Mouse (Mus musculus) ZHBTc4 (cell line): ENCODE results near the gene Tppp2.
"Not testable (repeated sequence)": the region's sequence is repeated elsewhere in the genome, so short reads cannot be mapped to it uniquely, and the experiment has no call there.

Experiments
- DNase-seq: peaks from one replicate; pipeline ENCODE4 v3.0.0-alpha.2; 2011; ENCODE audit warnings: low read depth, low spot score

The Tppp2 gene

DNA sequence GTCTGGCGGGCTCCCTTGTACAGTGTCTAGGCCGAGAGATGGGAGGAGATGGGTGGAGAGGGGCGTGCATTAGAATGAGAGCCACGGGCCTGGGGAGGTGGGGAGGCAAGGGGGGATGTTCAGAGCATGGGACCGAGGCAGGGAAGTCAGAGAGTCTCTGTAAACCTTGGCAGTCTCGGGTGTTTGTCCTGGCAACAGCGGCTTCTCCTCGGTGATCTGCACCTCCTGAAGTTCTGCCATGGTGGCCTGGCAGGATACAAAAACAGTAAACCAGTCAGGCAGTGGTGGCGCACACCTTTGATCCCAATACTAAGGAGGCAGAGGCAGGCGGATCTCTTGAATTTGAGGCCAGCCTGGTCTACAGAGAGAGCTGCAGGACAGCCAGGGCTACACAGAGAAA is 6.9 kb upstream of the Tppp2 start:
- DNase-seq: no peak

DNA sequence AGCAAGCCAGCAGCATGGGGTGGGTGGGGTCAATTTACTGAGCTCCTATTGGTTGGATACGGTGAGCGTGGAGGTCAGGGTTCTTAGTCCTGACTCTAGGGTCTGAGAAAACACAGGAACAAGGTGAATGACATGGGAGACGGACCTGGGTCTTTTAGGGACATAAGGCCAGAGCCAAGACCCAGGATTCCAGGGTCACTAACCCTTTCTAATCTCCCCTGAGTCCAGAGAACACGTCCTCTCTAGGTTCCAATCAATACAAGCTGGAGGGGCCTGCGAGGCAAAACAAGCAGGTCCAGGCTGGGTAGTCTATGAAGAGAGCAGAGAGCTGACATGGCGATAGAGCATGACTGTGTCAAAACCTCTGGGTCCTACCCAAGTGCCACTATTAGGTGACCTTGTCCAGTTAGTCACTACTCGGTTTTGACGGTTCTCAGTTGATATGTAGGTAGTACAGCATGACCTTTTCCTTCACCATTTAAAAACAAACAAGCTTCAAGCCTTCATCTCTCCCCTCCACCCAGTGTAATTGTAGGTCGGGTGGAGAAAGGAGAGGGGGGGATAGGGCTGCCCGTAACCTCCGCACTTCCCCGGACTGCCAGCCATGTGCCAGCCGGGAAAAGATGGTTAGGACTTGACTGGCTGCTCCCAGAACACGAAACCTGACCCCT is 5.7 kb upstream of the Tppp2 start:
- DNase-seq: no peak

DNA sequence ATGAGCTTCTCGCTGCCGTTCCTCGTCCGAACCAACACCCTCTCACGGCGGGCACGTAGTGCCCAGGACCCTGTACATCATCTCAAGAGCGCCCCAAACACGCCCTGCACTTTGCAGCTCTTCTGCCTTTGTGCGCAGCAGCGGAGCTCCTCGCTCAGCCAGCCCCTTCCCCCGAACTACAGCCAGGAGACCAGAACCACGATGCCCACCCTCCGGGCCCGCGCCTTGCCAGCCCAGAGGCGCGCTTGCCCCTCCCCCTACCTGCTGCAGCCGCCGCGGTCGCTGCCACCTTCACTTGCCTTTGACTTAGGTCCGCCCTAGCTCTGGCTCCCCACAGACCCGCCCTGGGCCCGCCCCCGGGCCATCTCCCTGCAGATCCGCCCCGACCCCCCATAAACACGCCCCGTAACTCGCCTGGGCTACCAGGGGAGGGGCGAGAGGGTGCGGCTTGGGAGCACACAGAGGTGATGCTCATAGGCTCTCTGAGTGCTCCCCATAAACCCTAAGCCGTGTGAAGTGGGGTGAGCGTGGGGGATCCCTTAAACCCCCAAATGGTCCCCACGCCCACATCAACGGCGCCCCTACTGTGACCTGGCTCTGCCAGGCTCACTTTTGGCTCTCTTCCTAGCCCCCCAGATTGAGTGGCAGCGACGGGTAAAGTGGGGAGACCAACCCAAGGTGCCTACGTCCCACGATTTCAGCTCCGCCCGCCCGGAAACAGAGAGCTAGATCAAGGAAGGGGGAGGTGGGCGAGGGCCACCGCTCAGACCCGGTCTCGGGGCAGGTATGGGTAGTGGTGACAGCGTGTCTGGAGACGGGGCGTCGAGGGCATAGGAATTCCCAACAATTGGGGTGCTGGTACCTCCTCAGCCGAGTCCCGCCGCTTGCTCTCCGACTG is 4.9 kb upstream of the Tppp2 start:
- DNase-seq: peak; percentile 85

DNA sequence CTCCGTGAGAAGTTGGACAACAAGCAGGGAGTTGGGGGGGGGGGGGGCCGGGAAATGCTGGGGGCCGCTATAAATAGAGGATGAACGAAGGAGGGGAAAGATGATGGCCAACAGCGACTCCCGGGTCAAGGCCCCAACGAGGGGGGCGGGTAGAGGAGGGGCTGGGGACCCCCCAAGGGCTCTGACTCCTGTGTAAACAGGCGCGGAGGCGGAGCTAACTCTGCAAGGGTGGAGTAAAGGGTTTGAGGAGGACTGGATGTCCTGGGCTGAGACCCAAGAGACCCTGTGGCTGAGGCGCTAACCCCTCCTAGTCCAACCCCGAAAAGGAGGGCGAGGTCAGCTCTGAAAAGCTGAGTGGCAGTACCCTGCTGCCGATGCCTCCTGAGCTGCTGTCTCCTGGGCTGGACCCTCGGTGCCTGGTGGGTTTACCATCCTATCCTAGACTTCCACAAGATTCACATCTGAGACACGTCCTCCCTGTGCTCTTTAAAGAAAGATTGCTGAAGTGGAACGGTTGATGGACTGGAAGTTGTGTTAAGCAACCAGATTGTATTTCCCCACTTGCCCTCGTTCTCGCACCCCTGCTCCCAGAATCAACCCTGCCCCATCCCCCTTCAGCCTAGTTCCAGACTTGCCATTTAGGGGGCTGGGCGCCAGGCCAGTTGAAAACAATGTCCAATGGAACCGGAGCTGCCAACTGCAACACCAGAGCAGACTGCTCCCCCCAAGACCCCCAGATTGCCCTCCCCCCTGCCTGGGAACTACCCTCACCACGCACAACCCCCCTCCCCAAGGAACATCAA is 4.1 kb upstream of the Tppp2 start, which contains the start of gene Ndrg2:
Ndrg2 (minus strand) TSS at position 199 of the 803 bp plus-strand sequence.
- DNase-seq: peak; percentile 42

DNA sequence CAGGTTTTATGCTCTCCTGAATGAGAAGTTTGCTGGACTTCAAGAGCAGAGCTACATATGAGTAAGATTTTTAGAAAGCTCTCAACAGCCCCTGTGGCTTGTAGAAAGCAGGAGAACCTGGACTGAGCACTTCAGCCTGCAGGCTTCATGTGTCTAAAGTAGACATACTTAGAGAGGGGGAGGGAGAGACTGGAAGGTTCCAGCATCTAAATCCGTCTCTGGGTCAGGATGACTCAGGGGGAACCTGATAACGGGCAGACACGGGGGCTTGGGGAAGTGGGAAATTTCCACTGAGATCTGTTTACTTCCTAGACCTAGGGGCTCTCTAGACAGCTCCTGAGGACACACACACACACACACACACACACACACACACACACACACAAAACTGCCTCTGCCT is 3.2 kb upstream of the Tppp2 start:
- no peak for DNase-seq

DNA sequence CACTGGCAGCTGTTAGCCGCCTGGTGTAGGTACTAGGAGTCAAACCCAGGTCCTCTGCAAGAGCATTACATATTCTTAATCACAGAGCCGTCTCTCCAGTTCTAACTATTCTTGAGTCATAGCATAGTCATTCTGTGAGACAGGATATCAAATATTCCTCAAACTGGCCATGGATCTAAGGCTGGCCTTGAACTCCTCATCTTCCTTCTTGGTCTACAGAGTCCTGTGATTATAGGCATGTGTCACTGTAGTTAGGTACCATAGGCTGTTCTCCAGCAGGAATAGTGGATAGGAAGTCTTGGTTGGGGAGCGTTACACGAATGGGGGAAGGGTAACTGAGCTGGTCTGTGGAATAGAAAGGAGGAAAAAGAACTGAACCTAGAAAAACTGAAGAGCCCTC is 1.7 kb upstream of the Tppp2 start:
- no peak for DNase-seq

DNA sequence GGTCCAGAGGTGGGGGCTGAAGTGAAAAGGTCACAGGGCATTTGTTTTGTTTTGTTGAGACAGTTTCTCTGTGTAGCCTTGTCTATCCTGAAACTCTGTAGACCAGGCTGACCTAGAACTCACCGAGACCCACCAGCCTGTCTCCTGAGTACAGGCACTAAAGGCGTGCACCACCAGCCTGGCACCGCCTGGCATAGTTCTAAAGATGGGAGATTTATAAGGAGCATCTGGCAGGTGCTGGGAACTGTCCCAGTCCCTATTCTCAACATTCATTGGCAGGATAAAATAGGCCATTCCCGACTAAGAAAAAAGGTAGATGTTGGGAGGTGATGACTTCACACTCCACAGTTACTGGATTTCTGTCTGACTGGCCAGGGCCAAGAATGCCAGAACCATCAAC is 741 bp downstream of the Tppp2 start:
- DNase-seq: no peak

DNA sequence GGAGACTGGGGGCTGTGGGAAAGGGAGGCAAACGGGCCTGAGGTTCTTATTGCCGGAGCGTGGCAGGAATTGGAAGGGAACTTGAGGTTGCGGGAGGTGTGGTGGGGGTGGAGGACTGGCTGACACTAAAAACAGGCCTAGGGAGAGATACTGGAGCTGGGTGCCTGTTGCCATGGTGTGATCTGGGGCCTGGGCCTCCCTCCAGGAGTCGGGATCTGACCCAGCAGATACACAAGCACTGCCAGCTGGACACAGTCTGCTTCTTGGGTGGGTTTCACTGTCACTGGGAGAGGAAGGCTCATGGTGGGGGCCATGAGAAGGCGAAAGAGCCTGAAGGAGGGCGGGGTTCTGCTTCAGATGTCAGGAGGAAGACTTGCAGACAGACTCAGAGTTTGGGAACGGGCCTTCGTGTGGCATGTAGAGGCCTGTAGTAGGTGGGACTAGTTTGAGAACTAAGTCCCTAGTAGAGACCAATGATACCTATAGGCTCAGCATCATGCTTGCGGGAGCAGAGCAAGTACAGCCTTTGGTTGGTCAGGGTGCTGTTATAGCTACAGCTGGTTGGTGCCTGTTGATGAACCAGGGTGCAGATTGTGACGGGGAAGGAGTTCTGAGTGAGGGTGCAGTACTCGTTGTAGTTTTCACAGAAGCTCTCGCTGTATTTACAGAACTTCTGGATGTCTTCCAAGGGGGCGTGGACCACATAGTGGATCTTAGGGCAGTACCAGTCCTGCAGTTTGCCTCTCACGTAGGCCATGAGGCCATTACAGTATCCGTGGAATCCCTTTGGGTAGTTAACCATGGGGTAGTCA is 3.7 kb downstream of the Tppp2 start:
- DNase-seq: no peak

DNA sequence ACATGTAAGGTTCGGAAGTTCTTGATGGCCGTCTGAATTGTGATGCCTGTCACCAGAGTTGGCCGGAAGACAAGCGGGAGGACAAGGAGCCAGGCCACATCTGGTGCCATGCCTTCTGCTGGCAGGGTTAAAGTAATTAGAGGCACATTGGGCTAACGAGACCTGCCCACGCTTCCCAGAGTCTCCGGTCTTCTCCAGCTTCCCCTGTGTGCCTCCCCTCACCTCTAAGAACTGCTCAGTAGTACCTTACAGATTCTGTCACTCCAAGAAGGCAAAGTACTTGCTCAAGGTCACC is 4.3 kb downstream of the Tppp2 start, which contains the start of gene Rnase13:
Rnase13 (minus strand) TSS at position 203 of the 295 bp plus-strand sequence.
- DNase-seq: no peak

DNA sequence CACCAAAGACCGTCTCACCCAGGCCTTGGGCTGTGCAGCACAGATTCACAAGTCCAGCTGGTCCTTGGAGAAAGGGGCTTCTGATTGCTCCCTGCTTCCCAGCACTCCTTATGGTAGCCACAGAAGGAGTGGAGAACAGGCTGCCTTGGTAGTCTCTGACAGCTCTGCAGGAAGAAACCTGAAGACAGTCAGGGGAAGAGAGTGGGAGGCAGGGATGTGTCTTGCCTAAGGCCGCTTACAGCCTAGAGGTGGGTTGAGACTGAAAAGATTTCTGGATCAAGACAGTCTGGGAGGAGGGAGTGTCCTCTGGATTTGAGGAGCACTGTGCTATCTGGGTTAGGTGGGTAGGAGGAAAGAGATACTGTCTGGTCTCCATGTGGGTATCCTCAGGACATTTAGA is 4.7 kb downstream of the Tppp2 start:
- no peak for DNase-seq

DNA sequence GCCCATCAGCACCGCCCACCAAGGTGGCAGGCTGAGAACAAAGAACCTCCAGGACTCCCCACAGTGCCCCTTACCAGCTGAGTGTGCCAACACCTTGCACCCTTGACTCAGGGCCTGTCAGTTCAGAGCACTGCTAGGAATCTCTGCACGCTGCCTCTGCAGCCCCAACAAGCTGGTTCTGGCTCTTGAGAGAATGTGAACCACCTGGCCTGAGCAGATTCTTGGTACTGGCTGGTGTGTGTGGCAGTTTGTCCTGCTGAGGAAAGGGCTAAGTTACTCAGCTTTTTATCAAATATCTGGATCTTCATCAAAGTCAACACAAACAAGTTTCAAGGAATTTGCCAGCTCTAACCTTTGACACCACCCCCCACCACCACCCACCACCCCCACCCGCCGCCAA is 5.3 kb downstream of the Tppp2 start:
- no peak for DNase-seq

DNA sequence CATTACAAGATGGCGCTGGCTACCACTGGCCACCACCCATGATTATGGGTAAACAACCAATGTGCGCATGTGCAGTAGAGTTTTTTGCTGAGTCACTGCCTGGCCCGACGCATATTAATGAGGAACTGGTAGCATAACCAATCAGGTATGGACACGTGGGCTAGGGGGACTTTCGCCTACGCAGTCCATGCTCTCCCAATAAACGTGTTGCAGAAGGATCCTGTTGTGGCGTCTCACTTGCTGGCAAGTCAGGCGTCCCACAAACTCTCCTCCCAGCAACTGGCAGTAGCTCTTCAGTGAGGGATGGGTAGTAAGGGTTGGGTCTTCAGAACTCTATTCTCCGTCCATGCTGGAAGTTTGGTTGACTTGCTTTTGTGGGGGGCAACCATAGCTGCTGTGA is 8.7 kb downstream of the Tppp2 start:
- not testable (repeated sequence) for DNase-seq

DNA sequence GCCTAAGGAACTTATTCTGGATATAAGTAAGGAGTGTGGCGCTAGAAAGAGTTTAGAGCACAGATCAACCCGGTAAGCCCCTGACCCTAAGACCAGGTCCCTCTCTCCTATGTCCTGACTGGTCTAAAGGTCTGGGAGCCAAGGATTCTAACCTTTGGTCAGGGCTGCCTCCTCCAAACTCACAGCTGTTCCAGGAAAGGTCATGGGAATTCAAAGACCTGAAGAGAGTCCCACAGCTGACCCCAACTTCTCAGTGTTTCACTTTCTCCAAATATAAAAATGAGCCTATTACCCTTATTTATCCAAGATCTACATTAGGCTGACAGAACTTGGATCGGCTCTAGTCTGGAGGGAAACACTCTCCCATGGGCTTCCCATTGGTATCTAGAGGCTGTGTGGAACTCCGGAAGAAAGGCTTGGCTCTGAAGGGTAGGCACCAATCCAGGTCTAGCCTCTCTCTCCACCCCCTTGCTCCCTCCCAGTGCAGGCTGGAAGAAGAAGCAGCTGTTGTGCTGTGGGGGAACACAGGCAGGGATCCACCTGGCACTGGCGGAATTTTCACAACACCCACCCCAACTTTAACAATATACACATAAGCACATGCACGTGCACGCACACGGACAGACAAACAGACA is 11.2 kb downstream of the Tppp2 start:
- DNase-seq: no peak

DNA sequence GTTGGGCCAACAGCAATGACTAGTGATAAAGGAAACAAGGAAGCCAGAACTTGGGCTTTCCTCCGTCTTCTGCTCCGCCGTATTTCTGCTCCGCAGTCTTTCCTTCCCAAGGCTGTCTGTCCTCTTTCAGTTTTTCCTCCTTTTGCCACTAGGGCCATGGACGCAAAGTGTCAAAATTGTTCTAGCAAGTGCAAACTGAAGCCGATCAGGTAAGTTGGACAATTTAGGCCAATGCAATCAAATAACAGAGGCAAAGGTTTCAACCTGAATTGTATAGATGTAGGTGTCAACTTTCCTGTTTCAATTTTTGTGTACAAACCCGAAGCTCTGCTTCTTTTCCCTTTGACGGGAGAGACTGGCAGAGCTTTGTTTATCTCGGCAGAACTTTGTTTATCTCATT is 11.7 kb downstream of the Tppp2 start:
- DNase-seq: no peak

DNA sequence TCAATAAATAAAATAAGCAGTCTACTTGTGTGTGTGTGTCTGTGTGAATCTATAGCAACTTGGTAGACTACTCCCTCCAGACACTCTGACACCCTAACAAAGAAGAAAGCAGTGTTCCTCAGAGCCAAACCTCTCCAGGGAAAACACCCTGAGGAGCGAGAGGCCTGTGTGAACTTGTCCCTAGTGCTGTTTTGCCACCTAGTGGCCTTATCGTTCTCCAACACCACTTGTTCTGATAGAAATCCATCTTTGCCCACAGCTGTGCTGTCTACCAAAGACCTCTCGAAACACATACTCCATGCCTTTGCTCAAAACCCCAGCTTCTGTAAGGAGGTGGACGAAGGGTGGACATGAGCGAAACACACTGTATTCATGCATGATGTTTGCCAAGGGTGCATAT is 12.6 kb downstream of the Tppp2 start:
- peak; percentile 79 for DNase-seq

DNA sequence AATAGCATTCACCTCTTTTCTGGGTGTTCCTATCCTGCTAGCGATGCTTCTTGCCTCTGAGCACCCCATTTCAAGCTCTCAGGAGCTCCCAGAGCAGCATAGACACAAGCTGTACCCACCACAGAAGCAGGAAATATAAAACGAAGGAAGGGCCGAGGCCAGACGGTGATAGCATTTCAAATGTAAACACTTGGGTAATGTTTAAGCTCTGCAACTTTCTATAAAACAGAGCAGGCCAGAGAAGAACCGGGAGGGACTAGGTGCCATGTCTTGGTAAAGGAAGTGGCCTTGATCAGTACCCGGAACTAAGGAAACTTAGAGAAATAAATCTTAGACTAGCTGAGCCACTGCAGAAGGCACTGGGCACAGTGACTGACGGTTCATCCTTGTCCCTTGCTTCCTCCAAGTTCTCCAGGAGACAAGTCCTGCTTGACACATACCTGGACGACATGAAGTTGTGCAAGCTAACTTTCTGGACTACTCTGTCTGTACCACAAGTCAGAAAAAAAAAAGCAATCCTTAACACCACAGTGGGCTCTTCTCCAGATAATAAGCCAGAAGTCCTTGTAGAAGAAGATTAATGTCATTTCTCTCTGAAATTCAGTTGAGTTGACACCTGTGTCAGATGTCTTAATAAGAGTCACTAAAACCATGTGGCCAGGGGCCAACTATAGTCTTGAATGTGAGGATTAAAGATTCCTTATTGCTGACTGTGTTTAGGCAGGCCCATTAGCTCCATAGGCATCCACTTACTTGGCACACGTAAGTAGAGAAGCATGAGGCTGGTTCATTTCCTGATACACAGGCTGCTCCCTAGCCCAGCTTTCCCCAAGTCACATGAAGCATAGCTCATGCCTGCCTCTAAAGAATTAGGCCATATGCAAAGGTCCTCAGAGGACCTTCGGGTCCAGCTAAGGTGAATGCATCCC is 14.1 kb downstream of the Tppp2 start:
- DNase-seq: no peak

DNA sequence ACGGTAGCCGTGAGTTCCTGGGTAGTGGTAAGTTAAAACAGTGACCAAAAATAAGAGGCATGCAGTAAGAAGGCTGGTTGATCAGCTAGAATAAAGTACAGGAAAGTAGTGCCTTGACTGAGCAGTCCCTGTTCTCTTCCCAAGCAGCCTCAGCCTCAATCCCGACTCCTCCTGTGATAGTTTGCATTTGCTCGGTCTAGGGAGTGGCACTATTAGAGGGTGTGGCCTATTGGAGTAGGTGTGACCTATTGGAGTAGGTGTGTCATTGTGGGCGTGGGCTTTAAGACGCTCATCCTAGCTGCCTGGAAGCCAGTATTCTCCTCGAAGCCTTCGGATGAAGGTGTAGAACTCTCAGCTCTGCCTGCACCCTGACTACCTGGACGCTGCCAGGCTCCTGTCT is 20.8 kb downstream of the Tppp2 start:
- DNase-seq: peak; percentile 66

DNA sequence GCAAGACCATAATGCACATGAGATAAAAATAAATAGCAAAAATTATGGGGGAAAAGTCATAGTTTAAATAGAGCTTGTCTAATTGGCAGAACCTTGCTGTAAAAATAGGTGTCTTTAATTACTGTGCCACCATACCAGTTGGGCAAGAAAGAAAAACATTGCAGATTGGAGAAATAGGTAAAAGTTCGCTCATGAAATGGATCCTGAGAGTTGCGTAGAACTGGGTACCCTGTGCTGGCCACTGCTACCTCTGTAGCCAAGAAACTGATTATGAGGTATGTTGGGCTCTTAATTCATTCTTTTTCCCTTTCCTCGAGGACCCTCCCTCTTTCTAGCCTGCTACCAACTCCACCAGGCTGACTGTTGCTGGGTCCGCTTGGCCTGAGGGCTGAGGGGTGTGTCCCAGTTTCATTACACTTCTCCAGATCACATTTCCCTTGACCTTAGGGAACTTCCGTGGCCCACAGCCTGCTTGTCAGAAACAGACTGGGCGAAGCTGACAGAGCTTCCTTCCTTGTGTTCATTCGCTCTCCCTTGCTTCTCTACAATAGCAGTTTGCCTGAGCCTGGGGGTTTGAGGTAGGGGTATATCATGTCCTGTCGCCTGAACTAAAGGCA is 22.8 kb downstream of the Tppp2 start:
- DNase-seq: peak; percentile 70

DNA sequence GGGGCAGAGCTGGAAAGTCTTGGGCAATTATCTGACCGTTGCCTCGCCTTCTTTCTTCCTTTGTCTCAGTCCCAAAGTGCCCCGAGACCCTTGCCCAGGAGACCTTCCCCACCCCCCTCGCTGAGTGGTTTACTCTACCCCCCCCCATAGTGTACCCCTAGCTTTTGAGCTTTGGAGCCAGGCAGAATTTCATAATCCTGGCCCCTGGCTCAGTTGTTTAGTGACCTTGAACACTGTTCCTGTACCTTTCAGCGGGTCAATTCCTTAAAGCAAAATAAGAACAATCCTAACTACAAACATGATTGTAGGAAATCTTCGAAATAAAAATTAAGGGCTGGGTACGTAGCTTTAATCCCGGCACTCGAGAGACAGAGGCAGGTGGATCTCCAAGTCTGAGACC is 23.4 kb downstream of the Tppp2 start:
- no peak for DNase-seq
